Mouse (Mus musculus) limb, embryonic 14.5 days (tissue): ENCODE measurements around the gene Olfr433. TPM values are rescaled to one million over a fixed set of nuclear protein-coding genes. Genes with fewer than 3 reads are reported as not detected.
"Not testable (repeated sequence)": the region's sequence is repeated elsewhere in the genome, so short reads cannot be mapped to it uniquely, and the experiment has no call there.

Experiments used
- ATAC-seq: fragments of 200-750 bp; cut with Nextera tagmentation; 2 replicates; pipeline ENCODE4 v1.8.0; 2017; ENCODE audit warnings: low read depth, moderate number of reproducible peaks, moderate TSS enrichment; ENCODE audit not compliant: low FRiP score
- DNase-seq: peaks from one replicate; pipeline ENCODE4 v3.0.0-alpha.2; 2015; ENCODE audit warnings: low spot score
- H3K27ac ChIP-seq: fragments of 300-500 bp; sonication (generic); replicated peaks from 2 replicates; pipeline ENCODE4 v1.5.1; 2014; ENCODE audit warnings: low read depth, mild to moderate bottlenecking, low read length, moderate library complexity, mixed read lengths
- H3K27me3 ChIP-seq: fragments of 300-500 bp; sonication (generic); 2 replicates; pipeline ENCODE4 v1.6.1; 2014; ENCODE audit warnings: low read length, mixed read lengths; ENCODE audit not compliant: control insufficient read depth, insufficient read depth
- H3K36me3 ChIP-seq: fragments of 300-500 bp; sonication (generic); 2 replicates; pipeline ENCODE4 v1.6.1; 2014; ENCODE audit warnings: mild to moderate bottlenecking, low read length, moderate library complexity, mixed read lengths; ENCODE audit not compliant: control insufficient read depth, insufficient read depth
- H3K4me1 ChIP-seq: fragments of 300-500 bp; sonication (generic); 2 replicates; pipeline ENCODE4 v1.6.1; 2014; ENCODE audit warnings: antibody characterized with exemption, low read length, mixed read lengths; ENCODE audit not compliant: control insufficient read depth, insufficient read depth
- H3K4me2 ChIP-seq: fragments of 300-500 bp; sonication (generic); replicated peaks from 2 replicates; pipeline ENCODE4 v1.6.1; 2014; ENCODE audit warnings: low read depth, mild to moderate bottlenecking, low read length, moderate library complexity; ENCODE audit not compliant: severe bottlenecking
- H3K4me3 ChIP-seq: fragments of 300-500 bp; sonication (generic); replicated peaks from 2 replicates; pipeline ENCODE4 v1.5.1; 2014; ENCODE audit warnings: low read length
- H3K9ac ChIP-seq: fragments of 300-500 bp; sonication (generic); 2 replicates; pipeline ENCODE4 v1.6.1; 2014; ENCODE audit warnings: mild to moderate bottlenecking, low read depth, low read length, moderate library complexity; ENCODE audit not compliant: severe bottlenecking
- H3K9me3 ChIP-seq: fragments of 300-500 bp; sonication (generic); 2 replicates; pipeline ENCODE4 v1.6.1; 2016; ENCODE audit warnings: low read length; ENCODE audit not compliant: control insufficient read depth
- POLR2A ChIP-seq: fragments of 200-500 bp; IDR thresholded peaks from 2 replicates; pipeline ENCODE4 v1.8.0; 2012; ENCODE audit warnings: inconsistent platforms, mild to moderate bottlenecking, moderate library complexity, borderline replicate concordance; ENCODE audit not compliant: insufficient read depth, insufficient read length; ENCODE audit errors: extremely low read depth
- WGBS: fragments of 180-500 bp; shearing (Covaris S2); extraction: QIAGEN DNeasy Blood & Tissue Kit; methylation state at CpG from one replicate; pipeline ENCODE4 v1.1.7; 2014; 5-methylcytosine and 5-hydroxymethylcytosine counted together
- polyA plus RNA-seq, 2 experiments: library from polyadenylated mRNA; depleted of rRNA in 1 of 2; stranded (reverse) in 1 of 2; unstranded in 1 of 2; fragments of >200 nt; fragmentation: Nextera tagmentation in 1 of 2; extraction: Ambion mirVana in 1 of 2; gene quantifications; 2 replicates each; pipeline versions ENCODE4 v1.2.1 to v1.2.3; 2012 to 2014

The Olfr433 gene
- polyA plus RNA-seq, 2 experiments: not detected

DNA sequence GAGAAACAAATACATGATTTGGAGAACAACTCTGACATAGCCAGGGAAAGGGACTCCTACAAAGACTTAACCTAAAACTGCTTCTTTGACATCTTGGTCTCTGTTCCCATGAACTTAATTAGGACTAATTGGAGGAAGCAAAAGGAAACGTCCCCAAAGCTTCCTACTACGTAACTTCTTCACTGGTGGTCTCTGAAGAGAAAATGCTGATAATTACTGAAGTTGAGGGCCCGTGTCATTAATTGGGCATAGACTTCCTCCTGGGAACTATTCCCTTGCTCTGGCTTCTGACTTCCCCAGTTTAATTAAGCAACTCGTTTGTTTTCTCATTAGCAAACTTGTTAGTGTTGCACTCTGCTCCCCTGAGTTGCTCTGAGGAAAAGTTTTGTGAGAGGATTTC lies 4.7 kb upstream of the Olfr433 start:
- Histone ChIP-seq H3K27ac (no peak overlapping the region), H3K9me3 (no peaks in the 10 kb centered on the region), H3K4me3 (no peak overlapping the region), H3K27me3 (no peaks in the 10 kb centered on the region), H3K9ac (no peak overlapping the region), H3K36me3 (no peaks in the 10 kb centered on the region), H3K4me2 (no peak overlapping the region), H3K4me1 (no peaks in the 10 kb centered on the region)
- TF ChIP-seq POLR2A: no peak
- no peak for ATAC-seq
- 33% methylated on average over 4 of the region's 4 CpGs for WGBS
- no peak for DNase-seq

DNA sequence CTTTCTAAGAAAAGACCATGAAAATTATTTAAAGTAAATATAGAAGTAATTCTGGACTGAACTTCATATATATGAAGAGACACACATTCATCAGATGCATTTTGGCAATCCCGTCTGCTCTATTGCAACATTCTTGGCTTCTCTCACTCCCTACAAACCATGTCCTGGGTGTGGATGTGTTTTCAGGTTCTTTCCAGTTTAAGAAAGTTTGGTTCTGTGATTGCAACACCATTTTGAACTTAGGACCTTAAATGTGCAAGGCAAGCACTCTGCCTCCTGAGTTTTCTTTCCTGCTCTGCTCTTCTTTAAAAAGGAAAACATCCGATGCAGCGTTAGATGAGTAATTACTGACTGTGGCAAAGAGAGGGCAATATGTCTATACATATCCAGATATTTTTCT lies 2.0 kb upstream of the Olfr433 start:
- no peak overlapping the region for H3K9ac ChIP-seq
- TF ChIP-seq POLR2A: no peak
- no peak for DNase-seq
- no peak overlapping the region for H3K4me3 ChIP-seq
- H3K4me1 ChIP-seq: no peaks in the 10 kb centered on the region
- no peaks in the 10 kb centered on the region for H3K36me3 ChIP-seq
- H3K9me3 ChIP-seq: no peaks in the 10 kb centered on the region
- H3K27me3 ChIP-seq: no peaks in the 10 kb centered on the region
- WGBS: 89% methylated on average over 3 of the region's 3 CpGs
- no peak for ATAC-seq
- H3K27ac ChIP-seq: no peak overlapping the region
- no peak overlapping the region for H3K4me2 ChIP-seq

DNA sequence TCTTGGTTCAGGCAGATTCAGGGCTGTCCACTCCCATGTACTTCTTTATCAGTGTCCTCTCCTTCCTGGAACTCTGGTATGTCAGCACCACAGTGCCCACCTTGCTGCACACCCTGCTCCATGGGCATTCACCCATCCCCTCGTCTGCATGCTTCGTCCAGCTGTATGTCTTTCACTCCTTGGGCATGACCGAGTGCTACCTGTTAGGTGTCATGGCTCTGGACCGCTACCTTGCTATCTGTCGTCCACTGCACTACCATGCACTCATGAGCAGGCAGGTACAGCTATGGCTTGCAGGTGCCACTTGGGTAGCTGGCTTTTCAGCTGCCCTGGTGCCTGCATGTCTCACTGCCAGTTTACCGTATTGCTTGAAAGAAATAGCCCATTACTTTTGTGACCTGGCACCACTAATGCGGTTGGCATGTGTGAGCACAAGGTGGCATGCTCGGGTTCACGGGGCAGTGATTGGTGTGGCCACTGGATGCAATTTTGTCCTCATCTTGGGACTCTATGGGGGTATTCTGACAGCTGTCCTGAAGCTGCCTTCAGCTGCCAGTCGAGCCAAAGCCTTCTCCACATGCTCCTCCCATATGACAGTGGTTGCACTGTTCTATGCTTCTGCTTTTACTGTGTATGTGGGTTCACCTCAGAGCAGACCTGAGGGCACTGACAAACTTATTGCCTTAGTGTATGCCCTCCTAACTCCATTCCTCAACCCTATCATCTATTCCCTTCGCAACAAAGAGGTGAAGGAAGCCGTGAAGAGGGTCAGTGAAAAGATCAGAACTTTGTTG lies 1.8 kb downstream of the Olfr433 start:
- H3K27ac ChIP-seq, DNase-seq, H3K27me3 ChIP-seq, H3K36me3 ChIP-seq, ATAC-seq, H3K9me3 ChIP-seq, H3K4me1 ChIP-seq, H3K4me2 ChIP-seq, H3K9ac ChIP-seq, H3K4me3 ChIP-seq: not testable (repeated sequence)
- WGBS: 89% methylated on average over 12 of the region's 12 CpGs

DNA sequence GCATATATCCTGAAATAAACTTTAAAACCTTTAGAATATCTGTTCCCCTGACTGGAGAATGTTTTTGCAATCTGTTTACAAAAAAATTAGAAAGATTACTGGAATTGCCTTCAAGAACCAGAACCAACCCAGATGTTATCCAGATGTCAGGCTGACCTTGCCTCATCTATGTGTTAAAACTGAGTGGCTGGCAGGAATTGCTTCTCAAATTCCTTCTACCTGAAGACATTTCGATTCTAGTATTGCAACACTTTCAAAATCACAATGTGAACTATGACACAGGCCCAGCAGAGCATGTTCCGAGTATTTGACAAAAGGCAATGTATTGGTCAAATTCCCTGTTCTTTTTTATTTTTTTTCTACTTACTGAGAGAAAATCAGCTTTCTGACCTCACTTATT lies 3.9 kb downstream of the Olfr433 start:
- no peak for TF ChIP-seq POLR2A
- ATAC-seq (no peak), DNase-seq (peak; percentile 28)
- H3K4me2 ChIP-seq: no peak overlapping the region
- H3K9me3 ChIP-seq: no peaks in the 10 kb centered on the region
- H3K36me3 ChIP-seq: no peaks in the 10 kb centered on the region
- H3K27ac ChIP-seq: no peak overlapping the region
- H3K9ac ChIP-seq: no peak overlapping the region
- H3K4me3 ChIP-seq: no peak overlapping the region
- H3K27me3 ChIP-seq: no peaks in the 10 kb centered on the region
- 51% methylated on average over 2 of the region's 2 CpGs for WGBS
- no peaks in the 10 kb centered on the region for H3K4me1 ChIP-seq

DNA sequence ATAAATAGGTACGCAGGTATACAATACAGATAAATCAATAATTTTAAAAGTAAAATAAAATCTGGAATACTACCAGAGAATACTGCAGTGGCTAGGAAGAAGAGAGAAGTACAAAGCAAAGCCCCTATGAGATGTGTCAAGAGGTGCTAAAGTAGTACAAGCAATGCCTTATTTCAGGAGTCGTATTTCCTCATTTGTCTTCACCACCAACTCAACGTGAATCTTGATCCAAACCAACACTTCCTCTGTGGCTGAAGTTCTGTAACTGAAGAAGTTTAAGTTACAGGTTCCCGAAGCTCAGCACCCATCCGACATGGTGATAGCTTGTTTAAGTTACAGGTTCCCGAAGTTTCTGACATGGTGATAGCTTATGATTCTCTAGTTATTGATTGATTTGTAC lies 7.7 kb downstream of the Olfr433 start:
- H3K4me1 ChIP-seq, H3K9ac ChIP-seq, DNase-seq, H3K27ac ChIP-seq, H3K4me2 ChIP-seq, H3K36me3 ChIP-seq, ATAC-seq, H3K9me3 ChIP-seq, H3K4me3 ChIP-seq, H3K27me3 ChIP-seq: not testable (repeated sequence)
- 74% methylated on average over 6 of the region's 6 CpGs for WGBS

DNA sequence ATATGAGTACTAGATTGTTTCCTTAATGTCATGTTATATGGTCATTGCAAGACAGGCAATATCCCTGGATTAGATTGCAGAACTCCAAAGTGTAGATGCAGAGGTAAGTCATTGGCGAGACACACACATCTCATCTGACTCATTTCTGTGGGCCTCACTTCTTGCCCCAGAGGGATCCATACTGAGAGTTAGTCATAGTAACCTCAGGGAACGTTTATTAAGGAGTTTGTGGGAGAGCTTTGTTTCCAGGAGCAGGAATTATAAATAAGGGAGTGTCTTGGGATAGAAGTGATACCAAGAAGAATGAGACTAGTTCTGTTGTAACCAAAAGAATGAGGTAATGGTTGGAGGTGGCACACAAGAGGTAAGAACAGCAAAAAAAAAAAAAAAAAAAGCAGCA lies 8.4 kb downstream of the Olfr433 start, which contains the start of gene Olfr432:
Gene Olfr432 (plus strand): TSS at position 313 of the 400 bp plus-strand sequence.
- 73% methylated on average over 2 of the region's 2 CpGs for WGBS
- Histone ChIP-seq H3K4me3 (no peak within 1 kb of the TSS), H3K36me3 (no peaks in the 10 kb centered on the region), H3K4me1 (no peaks in the 10 kb centered on the region), H3K9me3 (no peaks in the 10 kb centered on the region), H3K9ac (no peak within 1 kb of the TSS), H3K27me3 (no peaks in the 10 kb centered on the region), H3K27ac (no peak within 1 kb of the TSS), H3K4me2 (no peak within 1 kb of the TSS)
- no peak for TF ChIP-seq POLR2A
- DNase-seq: no peak
- no peak for ATAC-seq

DNA sequence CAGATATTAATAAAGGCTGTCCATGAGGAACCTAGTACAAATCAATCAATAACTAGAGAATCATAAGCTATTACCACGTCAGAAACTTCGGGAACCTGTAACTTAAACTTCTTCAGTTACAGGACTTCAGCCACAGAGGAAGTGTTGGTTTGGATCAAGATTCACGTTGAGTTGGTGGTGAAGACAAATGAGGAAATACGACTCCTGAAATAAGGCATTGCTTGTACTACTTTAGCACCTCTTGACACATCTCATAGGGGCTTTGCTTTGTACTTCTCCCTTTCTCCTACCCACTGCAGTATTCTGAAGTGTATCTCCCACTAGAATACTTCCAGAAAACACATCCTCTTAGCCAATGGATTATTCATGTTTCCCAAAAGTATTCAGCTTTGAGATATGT lies 8.9 kb downstream of the Olfr433 start:
- not testable (repeated sequence) for H3K9ac ChIP-seq, H3K36me3 ChIP-seq, H3K27ac ChIP-seq, ATAC-seq, DNase-seq, H3K4me1 ChIP-seq, H3K9me3 ChIP-seq, H3K4me2 ChIP-seq, H3K4me3 ChIP-seq, H3K27me3 ChIP-seq
- WGBS: 50% methylated on average over 4 of the region's 4 CpGs
